Mouse (Mus musculus) spleen, adult 2 months (tissue): ENCODE results near the gene Kcnh7. TPM values are rescaled to one million over a fixed set of nuclear protein-coding genes. Genes with fewer than 3 reads are reported as not detected.

Experiments used
- DNase-seq, 2 experiments: peaks; one replicate each; pipeline versions ENCODE4 v3.0.0 to v3.0.0-alpha.2; 2012 to 2021; ENCODE audit warnings: low spot score in 2 of 2, low read depth in 1 of 2
- H3K27ac ChIP-seq: fragments of 200-500 bp; 2 replicates; pipeline ENCODE4 v1.5.1; 2012; ENCODE audit warnings: low read length, inconsistent platforms; ENCODE audit not compliant: insufficient read depth
- H3K27me3 ChIP-seq: fragments of 200-500 bp; 2 replicates; pipeline ENCODE4 v1.6.1; 2012; ENCODE audit warnings: mild to moderate bottlenecking, moderate library complexity, low read length, inconsistent platforms; ENCODE audit not compliant: control insufficient read depth, insufficient read depth
- H3K36me3 ChIP-seq: fragments of 200-500 bp; 2 replicates; pipeline ENCODE4 v1.6.1; 2012; ENCODE audit warnings: mild to moderate bottlenecking, low read length, inconsistent platforms; ENCODE audit not compliant: control insufficient read depth, insufficient read depth
- H3K4me1 ChIP-seq: fragments of 200-500 bp; 2 replicates; pipeline ENCODE4 v1.6.1; 2011; ENCODE audit warnings: inconsistent platforms; ENCODE audit not compliant: control insufficient read depth, insufficient read depth, insufficient read length
- H3K4me3 ChIP-seq: fragments of 200-500 bp; 2 replicates; pipeline ENCODE4 v1.5.1; 2011; ENCODE audit warnings: mild to moderate bottlenecking, inconsistent platforms; ENCODE audit not compliant: insufficient read depth, insufficient read length; ENCODE audit errors: extremely low read depth
- CTCF ChIP-seq: fragments of 200-500 bp; IDR thresholded peaks from 2 replicates; pipeline ENCODE4 v1.5.1; 2011; ENCODE audit warnings: mild to moderate bottlenecking, inconsistent platforms; ENCODE audit not compliant: insufficient read depth, insufficient read length, insufficient replicate concordance; ENCODE audit errors: extremely low read depth
- POLR2A ChIP-seq: fragments of 200-500 bp; IDR thresholded peaks from 2 replicates; pipeline ENCODE4 v1.6.1; 2011; ENCODE audit warnings: low read depth, low read length, inconsistent platforms
- WGBS: fragments of 180-500 bp; shearing (Covaris S2); methylation state at CpG from one replicate; pipeline ENCODE4 v1.1.7; 2018; 5-methylcytosine and 5-hydroxymethylcytosine counted together
- polyA plus RNA-seq: library from polyadenylated mRNA; depleted of rRNA; stranded (reverse); fragments of >200 nt; gene quantifications from 2 replicates; pipeline ENCODE4 v1.2.3, GENCODE M21; 2012

The Kcnh7 gene
- polyA plus RNA-seq, 1 experiment: not detected

DNA sequence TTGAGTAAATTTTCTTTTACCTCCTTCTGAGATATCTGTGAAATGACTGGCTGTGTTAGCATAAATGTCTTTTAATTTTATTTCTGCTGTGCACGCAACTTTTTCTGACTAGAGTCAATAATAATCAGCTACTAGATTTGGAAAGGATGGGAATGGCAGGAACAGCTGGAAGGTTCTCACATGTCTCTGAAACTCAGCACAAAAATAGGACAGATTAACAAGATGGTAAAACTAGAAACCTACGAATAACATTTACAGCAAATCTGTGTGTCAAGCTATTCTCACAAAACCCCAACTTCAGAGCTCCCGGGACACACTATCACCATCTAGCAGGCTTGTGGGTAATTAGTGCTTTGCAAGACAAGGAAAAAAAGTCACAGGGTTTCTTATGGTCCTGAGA is 134.2 kb downstream of the Kcnh7 start:
- DNase-seq: no peak
- whole genome bisulfite sequencing: 84% methylated on average over 3 of the region's 3 CpGs
- Histone ChIP-seq H3K27ac (no peak overlapping the region), H3K4me3 (no peak overlapping the region), H3K36me3 (no peaks in the 10 kb centered on the region), H3K27me3 (no peaks in the 10 kb centered on the region), H3K4me1 (no peaks in the 10 kb centered on the region)
- no peak for TF ChIP-seq POLR2A
- no peak for TF ChIP-seq CTCF

DNA sequence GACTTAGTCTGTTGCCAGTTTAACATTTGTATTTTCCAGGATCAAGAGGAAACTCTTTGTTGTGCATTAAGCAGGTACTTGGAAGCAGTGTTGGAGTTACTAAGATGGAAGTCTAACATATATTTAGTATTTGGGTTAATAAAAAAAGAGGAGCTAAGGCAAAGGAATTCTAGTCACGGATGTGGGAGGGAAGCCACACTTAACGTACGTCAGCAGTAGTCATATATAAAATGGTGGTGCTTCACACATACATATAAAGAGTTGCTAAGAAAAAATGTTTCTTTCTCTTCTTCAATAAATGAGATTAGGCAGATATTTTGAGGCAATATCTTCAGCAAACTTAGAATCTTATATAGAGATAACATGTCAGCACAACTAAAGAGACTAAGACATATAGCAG is 144.4 kb downstream of the Kcnh7 start:
- no peak for DNase-seq
- 89% methylated on average over 3 of the region's 3 CpGs for WGBS
- Histone ChIP-seq H3K27me3 (no peaks in the 10 kb centered on the region), H3K4me3 (no peak overlapping the region), H3K4me1 (no peaks in the 10 kb centered on the region), H3K36me3 (no peaks in the 10 kb centered on the region), H3K27ac (no peak overlapping the region)
- TF ChIP-seq POLR2A: no peak
- TF ChIP-seq CTCF: no peak

DNA sequence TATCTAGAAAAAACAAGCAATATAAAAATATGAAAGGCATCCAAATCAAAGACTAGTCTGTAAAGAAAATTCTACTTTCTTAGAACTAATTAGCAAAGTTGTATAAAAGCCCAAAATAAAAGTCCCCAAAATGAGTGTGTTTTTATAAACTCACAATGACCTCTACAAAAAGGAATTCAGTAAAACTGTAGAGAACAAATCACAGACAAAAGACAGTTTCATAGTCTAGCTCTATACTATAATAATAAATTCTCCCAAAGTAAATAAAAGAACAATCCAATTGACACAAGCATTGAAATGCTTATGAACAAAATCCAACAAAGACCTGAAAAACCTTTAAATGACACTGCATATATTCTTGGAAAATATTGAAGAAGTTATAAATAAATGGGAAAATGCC is 169.2 kb downstream of the Kcnh7 start:
- DNase-seq: no peak
- H3K4me3 ChIP-seq: no peak overlapping the region
- no peak overlapping the region for H3K27ac ChIP-seq
- no peaks in the 10 kb centered on the region for H3K36me3 ChIP-seq
- H3K27me3 ChIP-seq: no peaks in the 10 kb centered on the region
- H3K4me1 ChIP-seq: no peaks in the 10 kb centered on the region
- no peak for TF ChIP-seq CTCF
- TF ChIP-seq POLR2A: no peak

DNA sequence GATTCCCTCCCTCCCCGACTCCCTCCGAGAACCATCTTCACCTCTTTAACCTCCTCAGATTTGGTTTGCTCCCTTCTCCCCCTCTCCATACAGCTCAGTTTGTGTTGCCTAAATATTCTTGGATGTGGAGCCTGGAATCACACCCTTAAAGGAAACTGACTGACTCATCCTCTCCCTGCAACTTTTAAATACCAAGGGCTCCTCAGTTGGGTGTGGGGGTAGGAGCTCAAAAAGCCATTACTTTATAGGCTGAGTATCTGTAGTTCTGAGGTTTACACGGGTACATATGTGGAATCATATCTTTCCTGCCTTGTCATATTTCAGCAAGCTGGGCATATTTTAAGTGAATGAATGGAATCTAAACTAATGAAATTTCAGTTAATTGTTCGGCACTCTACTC is 174.9 kb downstream of the Kcnh7 start:
- Histone ChIP-seq H3K36me3 (no peaks in the 10 kb centered on the region), H3K4me1 (no peaks in the 10 kb centered on the region), H3K4me3 (no peak overlapping the region), H3K27ac (no peak overlapping the region), H3K27me3 (no peaks in the 10 kb centered on the region)
- TF ChIP-seq CTCF (no peak), POLR2A (no peak)
- no peak for DNase-seq
- 85% methylated on average over 4 of the region's 4 CpGs for WGBS

DNA sequence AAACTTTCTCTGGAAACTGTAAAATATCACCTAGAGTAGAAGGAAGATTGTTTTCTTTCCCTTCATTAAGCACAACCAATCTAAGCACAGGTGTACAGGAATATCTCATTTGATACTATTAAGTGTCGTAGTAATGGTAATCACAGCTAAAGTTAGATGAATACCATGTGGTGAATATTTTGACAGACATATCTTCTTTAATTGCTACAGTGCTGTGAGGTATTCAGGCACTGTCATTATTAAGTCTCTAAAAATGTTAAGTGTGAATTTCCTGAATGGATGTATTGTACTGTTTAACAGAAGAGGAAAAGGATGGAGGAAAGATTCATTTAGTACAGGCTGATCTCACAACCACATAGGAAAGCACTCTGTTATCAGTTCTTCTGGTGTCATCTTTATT is 181.3 kb downstream of the Kcnh7 start:
- H3K4me3 ChIP-seq: no peak overlapping the region
- no peaks in the 10 kb centered on the region for H3K27me3 ChIP-seq
- TF ChIP-seq POLR2A: no peak
- WGBS: 81% methylated on average over 1 of the region's 1 CpGs
- H3K27ac ChIP-seq: no peak overlapping the region
- no peak for DNase-seq
- no peaks in the 10 kb centered on the region for H3K36me3 ChIP-seq
- H3K4me1 ChIP-seq: no peaks in the 10 kb centered on the region

DNA sequence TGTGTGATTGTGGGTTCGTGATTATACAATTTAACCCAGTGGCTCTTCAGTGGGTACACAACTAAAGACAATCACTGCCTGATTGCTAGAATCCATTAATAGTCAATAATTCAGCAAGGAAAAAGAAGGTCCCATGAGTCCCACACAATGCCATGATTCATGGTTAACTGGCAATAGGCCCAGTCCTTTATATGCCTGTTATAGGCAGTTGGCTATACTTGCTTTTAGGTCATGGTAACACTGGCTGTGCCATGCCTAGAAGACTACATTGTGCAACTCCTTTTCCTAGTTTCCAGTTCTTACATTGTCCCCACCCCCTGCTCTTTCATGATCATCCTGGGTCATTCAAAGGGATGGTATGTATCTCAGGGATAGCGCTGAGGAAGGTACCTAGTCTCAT is 186.4 kb downstream of the Kcnh7 start:
- H3K27ac ChIP-seq: no peak overlapping the region
- no peaks in the 10 kb centered on the region for H3K36me3 ChIP-seq
- no peaks in the 10 kb centered on the region for H3K4me1 ChIP-seq
- TF ChIP-seq POLR2A: no peak
- no peak overlapping the region for H3K4me3 ChIP-seq
- 89% methylated on average over 2 of the region's 2 CpGs for WGBS
- H3K27me3 ChIP-seq: no peaks in the 10 kb centered on the region
- no peak for DNase-seq

DNA sequence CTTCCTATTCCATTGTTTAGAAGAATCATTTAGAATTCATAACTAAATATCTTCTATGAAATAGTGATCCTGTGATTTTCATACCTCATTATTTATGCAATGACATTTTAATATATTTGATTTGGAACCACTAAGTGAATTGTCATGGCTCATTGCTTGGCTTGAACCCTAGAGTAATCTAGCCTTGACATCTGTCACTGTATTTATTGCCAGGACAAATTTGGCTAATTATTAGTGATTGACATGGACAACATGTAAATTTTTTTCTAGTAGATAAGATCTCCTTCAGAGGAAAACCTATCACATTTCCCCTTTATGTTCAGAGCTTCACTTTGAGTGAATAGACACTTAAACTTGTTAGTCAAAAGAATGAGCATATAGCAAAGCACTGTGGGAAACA is 195.5 kb downstream of the Kcnh7 start:
- H3K4me1 ChIP-seq: no peaks in the 10 kb centered on the region
- no peak overlapping the region for H3K27ac ChIP-seq
- no peak for DNase-seq
- no peaks in the 10 kb centered on the region for H3K27me3 ChIP-seq
- H3K4me3 ChIP-seq: no peak overlapping the region
- H3K36me3 ChIP-seq: no peaks in the 10 kb centered on the region
- no peak for TF ChIP-seq POLR2A
- TF ChIP-seq CTCF: no peak

DNA sequence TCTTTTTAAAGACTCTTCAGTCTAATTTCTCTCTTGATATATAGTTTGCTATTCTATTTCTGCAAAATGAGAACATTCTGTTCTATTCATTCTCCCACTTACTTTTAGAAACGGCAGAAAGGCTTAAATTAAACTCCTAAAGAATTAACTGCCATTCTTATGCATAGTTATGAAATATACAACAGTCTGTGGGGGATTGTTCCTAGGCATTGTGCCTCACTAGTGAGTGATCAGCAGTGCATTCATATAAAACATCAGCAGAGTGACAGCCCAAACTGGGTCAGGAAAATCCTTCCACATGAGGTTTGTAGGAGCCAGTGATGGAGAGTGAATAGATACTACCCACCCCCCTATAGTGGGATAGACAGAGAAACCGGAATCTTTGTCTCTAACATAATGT is 200.2 kb downstream of the Kcnh7 start:
- H3K36me3 ChIP-seq: no peaks in the 10 kb centered on the region
- no peaks in the 10 kb centered on the region for H3K4me1 ChIP-seq
- 74% methylated on average over 2 of the region's 2 CpGs for WGBS
- TF ChIP-seq CTCF (no peak), POLR2A (no peak)
- no peak overlapping the region for H3K27ac ChIP-seq
- no peak for DNase-seq
- no peak overlapping the region for H3K4me3 ChIP-seq
- H3K27me3 ChIP-seq: no peaks in the 10 kb centered on the region
